Comparison of ENCODE assay signal across 12 mouse cellular contexts in genomic region chr8:122008395-122008794, GRCm38 (mm10).
"Had no signal": no experiment of that assay in that cellular context is flagged by ENCODE, and none has a peak within 500 bp of the region (broad histone marks: within the 10 kb centered on the region; RNA-seq: fewer than 3 reads in every experiment).

No protein-coding gene starts in this region.

- H3K9ac ChIP-seq: intestine, embryonic 15.5 days; limb, embryonic 12.5 days; liver, embryonic 14.5 days; neural tube, embryonic 12.5 days had no signal

- ATAC-seq: intestine, embryonic 15.5 days had no signal

- H3K4me1 ChIP-seq: intestine, embryonic 15.5 days had no signal

- H3K4me2 ChIP-seq: intestine, embryonic 15.5 days; limb, embryonic 12.5 days; neural tube, embryonic 12.5 days had no signal

- H3K9me3 ChIP-seq: intestine, embryonic 15.5 days; limb, embryonic 12.5 days; midbrain, embryonic 10.5 days; neural tube, embryonic 12.5 days had no signal

- H3K27me3 ChIP-seq: intestine, embryonic 15.5 days; limb, embryonic 12.5 days; neural tube, embryonic 12.5 days had no signal

- H3K4me3 ChIP-seq: intestine, embryonic 15.5 days; limb, embryonic 12.5 days; midbrain, embryonic 10.5 days; myocyte; neural tube, embryonic 12.5 days had no signal

- DNase-seq: kidney, adult 18-20 months; kidney, postnatal 10 days; kidney, postnatal 4 days; lung, adult 18-20 months; midbrain, embryonic 14.5 days had no signal

- H3K27ac ChIP-seq: intestine, embryonic 15.5 days; limb, embryonic 12.5 days; liver, embryonic 14.5 days; midbrain, embryonic 10.5 days; neural tube, embryonic 12.5 days; stomach, postnatal 0 days had no signal
